Mouse (Mus musculus) embryo, embryonic 10.5 days (tissue): ENCODE measurements at regions not wholly inside any gene's neighbourhood (a gene's known extent, or its start where the extent isn't known, plus 50 kb on each side); places are given as distances from the start of the nearest gene placed in this dataset.

Experiments
- DNase-seq: peaks from one replicate; pipeline ENCODE4 v3.0.0-alpha.2; 2015; ENCODE audit warnings: low spot score

- peak; percentile 36 for DNase-seq
These were observed 75.3 kb upstream of the Map2 start for GRCm38 (mm10) chr1:66099562-66100444.

DNA sequence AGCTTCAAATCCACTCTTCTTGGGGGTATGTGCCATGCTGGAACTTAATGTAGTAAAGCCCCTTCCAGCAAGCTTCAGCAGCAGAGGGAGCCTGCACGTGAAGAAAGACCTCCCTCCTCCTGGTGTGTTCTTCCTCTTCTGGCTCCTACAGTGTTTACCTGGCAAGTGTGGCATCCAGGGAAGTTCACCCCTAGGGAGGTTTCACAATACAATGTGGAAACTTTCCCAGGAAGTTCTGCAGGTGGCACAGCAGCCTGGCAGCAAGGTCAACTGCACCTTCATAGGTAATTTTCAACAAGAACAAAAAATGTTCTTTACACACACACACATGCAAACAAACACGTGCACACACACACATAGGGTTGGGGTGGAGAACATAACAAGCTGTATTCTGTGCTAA, 73.7 kb upstream of the Map2 start:
- DNase-seq, result no peak

GRCm38 (mm10) chr1:66104493-66104892, 70.6 kb upstream of the Map2 start:
- peak; percentile 28 for DNase-seq

DNA sequence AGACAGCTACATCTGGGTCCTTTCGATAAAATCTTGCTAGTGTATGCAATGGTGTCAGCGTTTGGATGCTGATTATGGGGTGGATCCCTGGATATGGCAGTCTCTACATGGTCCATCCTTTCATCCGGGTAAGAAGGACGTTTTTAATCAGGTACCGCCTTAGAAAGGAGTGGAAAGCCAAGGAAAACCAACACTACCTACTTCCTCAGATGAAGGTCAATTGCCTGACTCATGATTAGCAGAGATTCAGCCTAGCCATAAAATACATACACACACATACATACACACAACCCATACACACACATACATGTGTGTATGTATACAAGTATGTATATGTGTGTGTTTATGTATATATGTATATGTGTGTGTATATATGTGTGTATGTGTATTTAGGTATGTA, 69.9 kb upstream of the Map2 start:
- no peak for DNase-seq

DNA sequence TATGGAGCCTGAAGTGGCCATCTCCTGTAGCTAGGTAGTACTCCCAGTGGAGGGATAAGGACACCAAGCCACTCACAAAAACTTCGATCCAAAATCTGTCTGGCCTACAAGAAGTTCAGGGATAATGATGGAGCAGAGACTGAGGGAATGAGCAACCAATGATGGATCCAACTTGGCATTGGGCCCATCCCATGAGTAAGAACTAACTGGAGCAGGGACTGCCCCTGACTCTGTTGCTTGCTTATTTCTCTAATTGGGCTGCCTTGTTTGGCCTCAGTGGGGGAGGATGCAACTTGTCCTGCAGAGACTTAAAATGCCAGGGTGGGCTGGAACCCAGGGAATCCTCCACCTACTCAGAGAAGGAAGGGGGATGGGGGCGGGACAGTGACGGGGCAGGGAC, 67.0 kb upstream of the Map2 start:
- no peak for DNase-seq

GRCm38 (mm10) chr1:66113916-66114315, 61.2 kb upstream of the Map2 start:
- DNase-seq, result no peak

- DNase-seq, result peak; percentile 47
These were observed 59.7 kb upstream of the Map2 start for GRCm38 (mm10) chr1:66115330-66115729.
